Comparison of ENCODE assay signal across 19 mouse cellular contexts in the genomic region with DNA sequence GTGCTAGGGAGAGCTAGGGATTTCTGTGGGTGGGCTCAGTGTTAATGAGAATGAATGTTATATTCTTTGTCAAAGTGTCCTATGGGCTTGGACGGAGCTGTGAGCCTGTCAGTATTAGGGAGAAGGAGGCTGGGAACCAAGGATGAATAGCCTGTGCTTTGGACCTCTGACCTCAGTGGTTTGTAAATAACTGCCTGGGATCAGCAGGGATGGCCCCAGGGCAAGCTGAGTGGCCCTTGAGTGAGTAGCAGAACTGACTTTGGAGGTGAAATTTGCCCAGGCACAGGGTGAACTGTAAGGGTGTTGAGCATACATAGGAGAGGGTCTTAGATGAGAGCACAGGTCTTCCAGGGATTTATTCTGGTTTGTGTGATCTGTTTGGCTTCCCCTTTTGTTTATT. TPM values are rescaled to one million over a fixed set of nuclear protein-coding genes. Genes with fewer than 3 reads are reported as not detected.
DNase-seq lines count a peak whose midpoint lies in the region; ATAC-seq and TF ChIP-seq lines count a peak whose summit lies in the region.
"Had no signal": no experiment of that assay in that cellular context is flagged by ENCODE, and none has a peak within 500 bp of the region (broad histone marks: within the 10 kb centered on the region; RNA-seq: fewer than 3 reads in every experiment).

No protein-coding gene starts in this region.

- H3K36me3 ChIP-seq in hindbrain, embryonic 14.5 days (replicated peaks; ENCODE audit: control insufficient read depth, insufficient read depth), result no peaks in the 10 kb centered on the region
- H3K36me3 ChIP-seq in hindbrain, embryonic 13.5 days, result no peaks in the 10 kb centered on the region
- H3K36me3 ChIP-seq: midbrain, embryonic 15.5 days; neural tube, embryonic 12.5 days; stomach, embryonic 15.5 days had no signal

- no peak for DNase-seq in hindbrain, embryonic 14.5 days (ENCODE audit: low spot score)
- no peak for DNase-seq in left cerebral cortex, adult 2 months (ENCODE audit: extremely low spot score in 1 of 2, low spot score in 2 of 2)
- no peak for DNase-seq in left cerebral cortex, adult 11 months (ENCODE audit: low spot score)
- peak; percentile 58 for DNase-seq in Muller cell, postnatal 12 days (ENCODE audit: inconsistent ontology term)
- DNase-seq in kidney, postnatal 25 days, result peak; percentile 60 to 83
- DNase-seq in spleen, postnatal 4 days (ENCODE audit: low spot score in 2 of 2), result no peak

- intact Hi-C loops in left cerebral cortex, adult 2 months (cut with DNase I), result no loop called here

- H3K27me3 ChIP-seq in hindbrain, embryonic 14.5 days (ENCODE audit: control insufficient read depth, insufficient read depth, low read length), result no peaks in the 10 kb centered on the region
- no peaks in the 10 kb centered on the region for H3K27me3 ChIP-seq in hindbrain, embryonic 13.5 days
- H3K27me3 ChIP-seq: CH12.LX; embryonic facial prominence, embryonic 15.5 days; limb, embryonic 13.5 days; midbrain, embryonic 15.5 days; neural tube, embryonic 12.5 days; Patski; stomach, embryonic 15.5 days had no signal

- no peak overlapping the region for H3K4me2 ChIP-seq in hindbrain, embryonic 14.5 days (replicated peaks)
- H3K4me2 ChIP-seq in hindbrain, embryonic 13.5 days, result no peak overlapping the region
- H3K4me2 ChIP-seq: embryonic facial prominence, embryonic 15.5 days; limb, embryonic 13.5 days; midbrain, embryonic 15.5 days; neural tube, embryonic 12.5 days; stomach, embryonic 15.5 days had no signal

- ATAC-seq in hindbrain, embryonic 14.5 days (ENCODE audit: low FRiP score), result no peak
- no peak for ATAC-seq in hindbrain, embryonic 13.5 days (ENCODE audit: low FRiP score)
- ATAC-seq: midbrain, embryonic 15.5 days had no signal

- no peaks in the 10 kb centered on the region for H3K4me1 ChIP-seq in hindbrain, embryonic 14.5 days (replicated peaks; ENCODE audit: control insufficient read depth, insufficient read depth, low read length)
- no peaks in the 10 kb centered on the region; the same call in 1 of the 2 replicates for H3K4me1 ChIP-seq in hindbrain, embryonic 13.5 days (replicated peaks)
- H3K4me1 ChIP-seq: embryonic facial prominence, embryonic 15.5 days; limb, embryonic 13.5 days; midbrain, embryonic 15.5 days; neural tube, embryonic 12.5 days; stomach, embryonic 15.5 days had no signal

- H3K4me3 ChIP-seq in hindbrain, embryonic 14.5 days (replicated peaks; ENCODE audit: low read length), result no peak overlapping the region
- no peak overlapping the region for H3K4me3 ChIP-seq in hindbrain, embryonic 13.5 days
- no peak overlapping the region for H3K4me3 ChIP-seq in left cerebral cortex, adult 2 months
- H3K4me3 ChIP-seq: embryonic facial prominence, embryonic 15.5 days; heart, adult 2 months; limb, embryonic 13.5 days; midbrain, embryonic 15.5 days; neural tube, embryonic 12.5 days; stomach, embryonic 15.5 days had no signal

- no peak overlapping the region for H3K9ac ChIP-seq in hindbrain, embryonic 14.5 days
- H3K9ac ChIP-seq in hindbrain, embryonic 13.5 days, result no peak overlapping the region
- H3K9ac ChIP-seq: embryonic facial prominence, embryonic 15.5 days; limb, embryonic 13.5 days; midbrain, embryonic 15.5 days; neural tube, embryonic 12.5 days; stomach, embryonic 15.5 days had no signal

- WGBS in hindbrain, embryonic 14.5 days, result 25% methylated on average over 1 of the region's 1 CpGs
- 29% methylated on average over 1 of the region's 1 CpGs for WGBS in hindbrain, embryonic 13.5 days

- no peak for TF ChIP-seq CTCF in left cerebral cortex, adult 2 months (IDR thresholded peaks at IDR 0.05)

- H3K9me3 ChIP-seq in hindbrain, embryonic 14.5 days (ENCODE audit: control insufficient read depth, low read length), result no peaks in the 10 kb centered on the region
- no peaks in the 10 kb centered on the region for H3K9me3 ChIP-seq in hindbrain, embryonic 13.5 days
- H3K9me3 ChIP-seq: embryonic facial prominence, embryonic 15.5 days; limb, embryonic 13.5 days; midbrain, embryonic 15.5 days; neural tube, embryonic 12.5 days; stomach, embryonic 15.5 days had no signal

- H3K27ac ChIP-seq in hindbrain, embryonic 14.5 days, result 0 out of 2 replicates have a peak overlapping the region, but pooled peaks have one; percentile 7
- H3K27ac ChIP-seq in hindbrain, embryonic 13.5 days, result no peak overlapping the region
- peak overlapping the region; percentile 24 for H3K27ac ChIP-seq in left cerebral cortex, adult 2 months
- H3K27ac ChIP-seq: embryonic facial prominence, embryonic 15.5 days; heart, adult 2 months; kidney, postnatal 0 days; limb, embryonic 13.5 days; neural tube, embryonic 12.5 days; stomach, embryonic 15.5 days had no signal

RNA-seq across cellular contexts. Expression of gene Mthfd1, which starts 8.8 kb away (rescaled TPM):
- 30.5 and 37.2 TPM in 2 replicates for polyA plus RNA-seq in hindbrain, embryonic 14.5 days (2014; fragmentation: Nextera tagmentation; extraction: Ambion mirVana)
- 26.3 and 27.1 TPM in 2 replicates for polyA plus RNA-seq in hindbrain, embryonic 13.5 days (2015; fragmentation: Nextera tagmentation; extraction: Ambion mirVana)
- total RNA-seq in left cerebral cortex, adult 2 months (2021), result 10 to 100 TPM; 40.0 to 40.3 TPM

RNA-seq across cellular contexts. Expression of gene Tex21, which starts 17.3 kb away (rescaled TPM):
- polyA plus RNA-seq in hindbrain, embryonic 14.5 days (2014; fragmentation: Nextera tagmentation; extraction: Ambion mirVana), result 0.09 TPM in 1 of 2 replicates, not detected in the other
- 0.08 TPM in 1 of 2 replicates, not detected in the other for polyA plus RNA-seq in hindbrain, embryonic 13.5 days (2015; fragmentation: Nextera tagmentation; extraction: Ambion mirVana)
- not detected for total RNA-seq in left cerebral cortex, adult 2 months (2021)
- total RNA-seq: heart, adult 2 months; heart, postnatal 25 days; left cerebral cortex, adult 18-20 months had no signal
- polyA plus RNA-seq: cortical plate, adult 2 months; embryonic facial prominence, embryonic 15.5 days; heart, adult 2 months; midbrain, embryonic 15.5 days; neural tube, embryonic 12.5 days; Patski; stomach, embryonic 15.5 days had no signal

Comparison
In these comparisons a context has a peak if more than half of its experiments do, and no peak if none do; other contexts are left out.
1. DNase-seq: peak in Muller cell, postnatal 12 days (single experiment) and kidney, postnatal 25 days (2 of 2); none in hindbrain, embryonic 14.5 days (single experiment), left cerebral cortex, adult 2 months (0 of 2), left cerebral cortex, adult 11 months (single experiment) and spleen, postnatal 4 days (0 of 2).